Mouse (Mus musculus) kidney, embryonic 15.5 days (tissue): ENCODE results near the gene Utp20. TPM values are rescaled to one million over a fixed set of nuclear protein-coding genes. Genes with fewer than 3 reads are reported as not detected.
A peak's percentile ranks its signal among the peaks of the same experiment; 100 is the strongest.
"Not testable (repeated sequence)": the region's sequence is repeated elsewhere in the genome, so short reads cannot be mapped to it uniquely, and the experiment has no call there.

Source experiments
- ATAC-seq: fragments of 200-750 bp; cut with Nextera tagmentation; replicated peaks from 2 replicates; pipeline ENCODE4 v1.8.0; 2017; ENCODE audit warnings: moderate TSS enrichment; ENCODE audit not compliant: low FRiP score
- H3K27ac ChIP-seq: fragments of 300-500 bp; sonication (generic); 2 replicates; pipeline ENCODE4 v1.5.1; 2015; ENCODE audit warnings: mild to moderate bottlenecking, inconsistent platforms
- H3K27me3 ChIP-seq: fragments of 300-500 bp; sonication (generic); 2 replicates; pipeline ENCODE4 v1.6.1; 2015; ENCODE audit warnings: inconsistent platforms
- H3K36me3 ChIP-seq: fragments of 300-500 bp; sonication (generic); 2 replicates; pipeline ENCODE4 v1.6.1; 2015; ENCODE audit warnings: inconsistent platforms
- H3K4me1 ChIP-seq: fragments of 300-500 bp; sonication (generic); 2 replicates; pipeline ENCODE4 v1.6.1; 2015; ENCODE audit warnings: inconsistent platforms
- H3K4me2 ChIP-seq: fragments of 300-500 bp; sonication (generic); 2 replicates; pipeline ENCODE4 v1.6.1; 2015; ENCODE audit warnings: moderate library complexity, mild to moderate bottlenecking, inconsistent platforms
- H3K4me3 ChIP-seq: fragments of 300-500 bp; sonication (generic); replicated peaks from 2 replicates; pipeline ENCODE4 v1.5.1; 2015; ENCODE audit warnings: mild to moderate bottlenecking, inconsistent platforms
- H3K9ac ChIP-seq: fragments of 300-500 bp; sonication (generic); 2 replicates; pipeline ENCODE4 v1.6.1; 2015; ENCODE audit warnings: mild to moderate bottlenecking, inconsistent platforms
- H3K9me3 ChIP-seq: fragments of 300-500 bp; sonication (generic); replicated peaks from 2 replicates; pipeline ENCODE4 v1.6.1; 2016; ENCODE audit warnings: inconsistent platforms
- WGBS: fragments of 180-500 bp; shearing (Covaris S2); methylation state at CpG from one replicate; pipeline ENCODE4 v1.1.7; 2015; ENCODE audit warnings: mixed read lengths; 5-methylcytosine and 5-hydroxymethylcytosine counted together
- polyA plus RNA-seq: library from polyadenylated mRNA; unstranded; fragments of >200 nt; fragmentation: Nextera tagmentation; extraction: Ambion mirVana; gene quantifications from 2 replicates; pipeline ENCODE4 v1.2.1, GENCODE M21; 2015

Gene Utp20
- polyA plus RNA-seq, 1 experiment from 2014 or later, result 20.9 TPM

DNA sequence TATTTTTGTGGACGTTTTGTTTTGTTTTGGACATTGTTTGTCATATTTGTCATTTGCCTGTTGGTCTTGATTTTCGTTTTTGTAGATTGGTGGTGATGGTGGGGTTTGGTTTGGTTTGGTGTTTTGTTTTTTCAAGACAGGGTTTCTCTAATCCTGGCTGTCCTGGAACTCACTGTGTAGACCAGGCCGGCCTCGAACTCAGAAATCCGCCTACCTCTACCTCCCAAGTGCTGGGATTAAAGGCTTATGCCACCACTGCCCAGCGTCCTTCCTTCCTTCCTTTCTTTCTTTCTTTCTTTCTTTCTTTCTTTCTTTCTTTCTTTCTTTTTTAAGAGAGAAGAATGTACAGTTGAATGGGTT is 323 bp upstream of the Utp20 start:
- ATAC-seq, result peak; percentile 51; the same call in 1 of the 2 replicates

GRCm38 (mm10) chr10:88817335-88817734 is 9.3 kb downstream of the Utp20 start:
- no peak overlapping the region for H3K4me3 ChIP-seq
- WGBS, result 88% methylated on average over 5 of the region's 5 CpGs
- peaks cover 89% of the 10 kb centered on the region for H3K36me3 ChIP-seq
- H3K4me1 ChIP-seq, result no peaks in the 10 kb centered on the region
- H3K27me3 ChIP-seq, result no peaks in the 10 kb centered on the region
- H3K9me3 ChIP-seq, result no peaks in the 10 kb centered on the region
- no peak overlapping the region for H3K9ac ChIP-seq
- ATAC-seq, result no peak
- H3K27ac ChIP-seq, result no peak overlapping the region
- H3K4me2 ChIP-seq, result no peak overlapping the region

More for the DNA sequence above, 323 bp upstream of the Utp20 start:
- Histone ChIP-seq H3K4me3 (peak overlapping the region; percentile 95), H3K36me3 (peaks cover 31% of the 10 kb centered on the region), H3K9ac (peak overlapping the region; percentile 60; the same call in 1 of the 2 replicates), H3K27ac (0 out of 2 replicates have a peak overlapping the region, but pooled peaks have one; percentile 64), H3K4me2 (peak overlapping the region; percentile 74)
- not testable (repeated sequence) for H3K27me3 ChIP-seq, H3K9me3 ChIP-seq, H3K4me1 ChIP-seq
- WGBS, result 4% methylated on average over 6 of the region's 6 CpGs

- Histone ChIP-seq H3K36me3 (peaks cover 88% of the 10 kb centered on the region), H3K4me3 (no peak overlapping the region), H3K27me3 (no peaks in the 10 kb centered on the region), H3K4me2 (no peak overlapping the region), H3K9me3 (no peaks in the 10 kb centered on the region), H3K9ac (no peak overlapping the region), H3K4me1 (no peaks in the 10 kb centered on the region), H3K27ac (no peak overlapping the region)
- no peak for ATAC-seq
- whole genome bisulfite sequencing, result 92% methylated on average over 2 of the region's 2 CpGs
Observed at GRCm38 (mm10) chr10:88815256-88815655, 11.3 kb downstream of the Utp20 start.

GRCm38 (mm10) chr10:88811704-88812103 is 14.9 kb downstream of the Utp20 start:
- Histone ChIP-seq H3K36me3 (peaks cover 94% of the 10 kb centered on the region), H3K4me2 (no peak overlapping the region), H3K9ac (no peak overlapping the region), H3K4me3 (no peak overlapping the region), H3K4me1 (no peaks in the 10 kb centered on the region), H3K27ac (peak overlapping the region; percentile 27; the same call in 1 of the 2 replicates), H3K27me3 (no peaks in the 10 kb centered on the region), H3K9me3 (no peaks in the 10 kb centered on the region)
- ATAC-seq, result 0 out of 2 replicates have a peak, but pooled peaks have one; percentile 9
- 90% methylated on average over 5 of the region's 5 CpGs for WGBS

GRCm38 (mm10) chr10:88802236-88802635 is 24.4 kb downstream of the Utp20 start:
- no peak overlapping the region for H3K4me3 ChIP-seq
- H3K9ac ChIP-seq, result no peak overlapping the region
- WGBS, result 93% methylated on average over 3 of the region's 3 CpGs
- no peaks in the 10 kb centered on the region for H3K9me3 ChIP-seq
- H3K27me3 ChIP-seq, result no peaks in the 10 kb centered on the region
- no peak for ATAC-seq
- no peak overlapping the region for H3K27ac ChIP-seq
- peaks cover 85% of the 10 kb centered on the region for H3K36me3 ChIP-seq
- no peak overlapping the region for H3K4me2 ChIP-seq
- H3K4me1 ChIP-seq, result no peaks in the 10 kb centered on the region

GRCm38 (mm10) chr10:88799381-88799780 is 27.2 kb downstream of the Utp20 start:
- Histone ChIP-seq H3K36me3 (peaks cover 85% of the 10 kb centered on the region), H3K9ac (no peak overlapping the region), H3K9me3 (no peaks in the 10 kb centered on the region), H3K4me3 (no peak overlapping the region), H3K27me3 (no peaks in the 10 kb centered on the region), H3K4me2 (no peak overlapping the region), H3K27ac (no peak overlapping the region), H3K4me1 (no peaks in the 10 kb centered on the region)
- WGBS, result 96% methylated on average over 7 of the region's 7 CpGs
- ATAC-seq, result no peak

GRCm38 (mm10) chr10:88797452-88797851 is 29.2 kb downstream of the Utp20 start:
- no peak overlapping the region for H3K9ac ChIP-seq
- peaks cover 89% of the 10 kb centered on the region for H3K36me3 ChIP-seq
- no peaks in the 10 kb centered on the region for H3K4me1 ChIP-seq
- no peak for ATAC-seq
- H3K27ac ChIP-seq, result no peak overlapping the region
- H3K4me2 ChIP-seq, result no peak overlapping the region
- no peaks in the 10 kb centered on the region for H3K9me3 ChIP-seq
- no peak overlapping the region for H3K4me3 ChIP-seq
- H3K27me3 ChIP-seq, result no peaks in the 10 kb centered on the region

GRCm38 (mm10) chr10:88796939-88797338 is 29.7 kb downstream of the Utp20 start:
- H3K9ac ChIP-seq, result no peak overlapping the region
- H3K4me1 ChIP-seq, result no peaks in the 10 kb centered on the region
- H3K27ac ChIP-seq, result no peak overlapping the region
- no peaks in the 10 kb centered on the region for H3K27me3 ChIP-seq
- no peak overlapping the region for H3K4me3 ChIP-seq
- 75% methylated on average over 4 of the region's 4 CpGs for WGBS
- no peak overlapping the region for H3K4me2 ChIP-seq
- ATAC-seq, result no peak
- H3K9me3 ChIP-seq, result no peaks in the 10 kb centered on the region
- H3K36me3 ChIP-seq, result peaks cover 89% of the 10 kb centered on the region

- WGBS, result 93% methylated on average over 7 of the region's 7 CpGs
Observed at GRCm38 (mm10) chr10:88795226-88795625, 31.4 kb downstream of the Utp20 start.

DNA sequence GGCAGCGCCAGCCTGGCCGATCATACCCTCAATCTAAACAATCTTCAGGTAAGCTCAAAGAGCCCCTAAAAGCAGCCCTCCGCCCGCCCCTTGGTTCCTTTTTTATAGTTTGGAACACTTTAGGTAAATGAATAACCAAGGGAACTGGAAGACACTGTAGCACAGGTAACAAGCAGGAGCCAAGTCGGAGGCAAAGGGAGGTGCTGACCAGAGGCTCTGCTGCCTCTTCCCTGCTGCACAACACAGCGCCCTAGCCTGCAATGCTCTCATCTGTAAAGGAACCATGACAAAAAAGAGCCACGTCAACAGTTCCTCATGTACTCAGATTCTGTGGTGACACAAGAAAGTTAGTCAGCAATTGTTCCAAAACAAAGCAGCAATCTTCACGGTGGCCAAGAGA is 32.0 kb downstream of the Utp20 start:
- H3K27me3 ChIP-seq, result no peaks in the 10 kb centered on the region
- 85% methylated on average over 8 of the region's 8 CpGs for WGBS
- 0 out of 2 replicates have a peak, but pooled peaks have one; percentile 70 for ATAC-seq
- H3K27ac ChIP-seq, result no peak overlapping the region
- no peak overlapping the region for H3K9ac ChIP-seq
- no peaks in the 10 kb centered on the region for H3K9me3 ChIP-seq
- no peak overlapping the region for H3K4me3 ChIP-seq
- H3K36me3 ChIP-seq, result peaks cover 87% of the 10 kb centered on the region
- no peaks in the 10 kb centered on the region for H3K4me1 ChIP-seq
- no peak overlapping the region for H3K4me2 ChIP-seq

More at GRCm38 (mm10) chr10:88795226-88795625, 31.4 kb downstream of the Utp20 start:
- Histone ChIP-seq H3K4me2 (no peak overlapping the region), H3K27ac (no peak overlapping the region), H3K4me3 (no peak overlapping the region), H3K27me3 (no peaks in the 10 kb centered on the region), H3K9me3 (no peaks in the 10 kb centered on the region), H3K36me3 (peaks cover 91% of the 10 kb centered on the region), H3K9ac (no peak overlapping the region), H3K4me1 (no peaks in the 10 kb centered on the region)
- no peak for ATAC-seq

DNA sequence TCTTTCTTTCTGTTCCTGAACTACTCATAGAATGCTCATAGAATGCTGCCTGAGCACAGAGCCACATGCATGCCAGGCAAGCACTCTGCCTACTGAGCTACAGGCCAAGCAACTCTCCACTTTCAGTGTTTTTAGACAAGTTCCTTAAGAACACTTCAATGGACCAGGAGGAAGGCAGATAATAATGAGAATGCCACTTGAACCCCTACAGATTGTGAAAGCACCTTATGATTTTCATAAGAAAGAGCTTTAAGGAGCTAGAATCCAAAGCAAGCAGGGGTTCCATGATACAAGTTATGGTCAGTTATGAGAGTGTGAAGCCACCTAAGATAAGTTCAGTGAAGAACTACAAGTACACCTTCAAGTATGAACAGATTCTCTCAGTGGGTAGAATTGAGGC is 32.9 kb downstream of the Utp20 start:
- no peak overlapping the region for H3K27ac ChIP-seq
- peaks cover 85% of the 10 kb centered on the region for H3K36me3 ChIP-seq
- H3K4me3 ChIP-seq, result no peak overlapping the region
- H3K9me3 ChIP-seq, result no peaks in the 10 kb centered on the region
- H3K4me2 ChIP-seq, result no peak overlapping the region
- no peaks in the 10 kb centered on the region for H3K27me3 ChIP-seq
- no peak for ATAC-seq
- no peaks in the 10 kb centered on the region for H3K4me1 ChIP-seq
- no peak overlapping the region for H3K9ac ChIP-seq

DNA sequence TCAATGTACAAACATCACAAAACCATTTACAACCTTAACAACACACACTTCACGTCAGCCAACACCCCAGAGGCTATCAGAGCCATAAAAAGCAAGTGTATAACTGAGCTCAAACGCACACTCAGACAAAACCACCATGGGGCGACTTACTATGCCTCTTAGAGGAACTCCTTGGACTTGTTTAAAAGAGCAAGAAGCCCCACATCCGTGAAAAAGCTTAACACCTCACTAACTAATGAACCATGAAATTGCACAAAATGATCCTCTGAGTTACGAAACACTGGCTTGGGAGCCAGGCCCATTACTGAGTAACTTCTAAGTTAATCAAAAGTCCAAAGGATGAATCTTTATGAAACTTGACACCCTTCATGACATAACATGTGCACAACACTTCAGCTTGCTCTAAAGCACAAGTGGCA is 42.1 kb downstream of the Utp20 start:
- WGBS, result 47% methylated on average over 5 of the region's 5 CpGs

DNA sequence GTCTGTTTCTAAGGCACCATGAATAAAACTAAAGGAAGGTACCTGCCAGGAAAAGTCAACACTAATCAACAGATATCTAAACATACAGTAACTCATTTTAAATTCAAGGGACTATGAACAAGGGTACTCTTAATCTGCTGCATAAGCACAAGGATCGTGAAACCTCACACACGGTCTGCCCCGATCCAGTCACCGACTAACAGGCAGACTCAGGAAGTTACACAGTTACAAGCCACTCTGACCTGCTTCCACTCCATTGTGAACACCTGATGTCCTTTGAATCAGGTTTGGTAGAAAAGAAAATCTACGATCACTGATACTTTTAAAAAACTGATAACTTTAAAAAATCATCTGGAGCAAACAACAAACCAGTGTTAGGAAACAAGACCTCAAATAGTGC is 42.7 kb downstream of the Utp20 start:
- ATAC-seq, result peak; percentile 85
- Histone ChIP-seq H3K4me2 (no peak overlapping the region), H3K4me1 (no peaks in the 10 kb centered on the region), H3K36me3 (peaks cover 72% of the 10 kb centered on the region), H3K4me3 (no peak overlapping the region), H3K9ac (0 out of 2 replicates have a peak overlapping the region, but pooled peaks have one; percentile 3), H3K27me3 (no peaks in the 10 kb centered on the region), H3K27ac (peak overlapping the region; percentile 52), H3K9me3 (no peaks in the 10 kb centered on the region)
- WGBS, result 86% methylated on average over 5 of the region's 5 CpGs

More for the DNA sequence above, 42.1 kb downstream of the Utp20 start:
- Histone ChIP-seq H3K4me3 (no peak overlapping the region), H3K4me1 (no peaks in the 10 kb centered on the region), H3K9ac (0 out of 2 replicates have a peak overlapping the region, but pooled peaks have one; percentile 3), H3K27me3 (no peaks in the 10 kb centered on the region), H3K4me2 (no peak overlapping the region), H3K9me3 (no peaks in the 10 kb centered on the region), H3K27ac (peak overlapping the region; percentile 52), H3K36me3 (peaks cover 69% of the 10 kb centered on the region)
- ATAC-seq, result peak; percentile 54
